Comparison of ENCODE assay signal across 9 mouse cellular contexts in the genomic region with DNA sequence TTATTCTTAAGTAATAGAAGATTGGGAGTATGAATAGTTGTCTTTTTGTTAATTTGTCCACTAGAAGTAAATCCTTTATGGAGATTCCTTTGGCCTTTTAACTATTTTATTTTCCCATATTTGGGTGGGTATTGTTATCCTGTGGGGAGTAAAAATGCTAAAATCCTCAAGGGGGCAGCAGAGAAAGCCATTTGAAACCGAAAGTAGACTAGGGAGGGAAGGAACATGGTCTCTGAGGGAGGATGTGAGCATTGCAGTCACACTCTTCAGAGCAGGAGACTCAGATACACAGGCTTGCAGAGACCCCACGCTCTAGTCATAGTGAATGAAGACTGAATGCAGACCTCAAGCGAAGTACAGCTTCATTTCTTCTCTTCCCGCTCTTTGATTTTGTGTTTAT. TPM values are rescaled to one million over a fixed set of nuclear protein-coding genes. Genes with fewer than 3 reads are reported as not detected.
DNase-seq lines count a peak whose midpoint lies in the region; TF ChIP-seq lines count a peak whose summit lies in the region.
"Had no signal": no experiment of that assay in that cellular context is flagged by ENCODE, and none has a peak within 500 bp of the region (broad histone marks: within the 10 kb centered on the region; RNA-seq: fewer than 3 reads in every experiment).

No protein-coding gene starts in this region.

- WGBS in bone marrow, adult 2 months = 55% methylated on average over 4 of the region's 4 CpGs
- WGBS in lung, adult 2 months = 52% methylated on average over 4 of the region's 4 CpGs

- H3K4me1 ChIP-seq in bone marrow, adult 2 months (ENCODE audit: control insufficient read depth, insufficient read depth, low read length) = no peaks in the 10 kb centered on the region; the same call in 1 of the 2 replicates
- H3K4me1 ChIP-seq in lung, adult 2 months (ENCODE audit: control insufficient read depth, insufficient read depth, low read length) = no peaks in the 10 kb centered on the region; the same call in 1 of the 2 replicates
- H3K4me1 ChIP-seq: hindbrain, embryonic 15.5 days had no signal

- TF ChIP-seq POLR2A in bone marrow, adult 2 months (IDR thresholded peaks at IDR 0.05; ENCODE audit: borderline replicate concordance, control insufficient read depth, low read depth, low read length) = no peak
- TF ChIP-seq POLR2A in lung, adult 2 months (IDR thresholded peaks at IDR 0.05; ENCODE audit: borderline replicate concordance, extremely low read depth, low read depth, low read length) = no peak

- no peak overlapping the region for H3K4me3 ChIP-seq in bone marrow, adult 2 months (replicated peaks; ENCODE audit: control insufficient read depth, low read depth, low read length)
- no peak overlapping the region for H3K4me3 ChIP-seq in lung, adult 2 months (replicated peaks; ENCODE audit: extremely low read depth, low read depth, low read length)
- H3K4me3 ChIP-seq: hindbrain, embryonic 15.5 days had no signal

- no peak overlapping the region for H3K27ac ChIP-seq in bone marrow, adult 2 months (ENCODE audit: control insufficient read depth, insufficient read depth, low read depth, low read length, poor library complexity)
- H3K27ac ChIP-seq: hindbrain, embryonic 15.5 days had no signal

- TF ChIP-seq CTCF in bone marrow, adult 2 months (IDR thresholded peaks at IDR 0.05; ENCODE audit: control insufficient read depth, insufficient read depth, low read length) = peak; percentile 30; the same call in 1 of the 2 replicates
- TF ChIP-seq CTCF in lung, adult 2 months (IDR thresholded peaks at IDR 0.05; ENCODE audit: insufficient read depth, low read length) = peak; percentile 14; the same call in 1 of the 2 replicates

- peak; percentile 5 to 9 for DNase-seq in urinary bladder, postnatal 36 days (ENCODE audit: low spot score in 2 of 2)
- DNase-seq in urinary bladder, postnatal 10 days (ENCODE audit: low spot score) = no peak
- peak; percentile 19 to 60 for DNase-seq in frontal cortex, postnatal 36 days (ENCODE audit: low spot score in 2 of 2)
- DNase-seq in kidney, postnatal 10 days = peak; percentile 51
- peak; percentile 9 for DNase-seq in lung, adult 2 months
- DNase-seq in retina, postnatal 7 days (ENCODE audit: low read depth, low spot score) = peak; percentile 38
- no peak for DNase-seq in urinary bladder, adult 18-20 months (ENCODE audit: low spot score in 2 of 2)

RNA-seq across cellular contexts. Expression of a gene that starts 19.3 kb away (rescaled TPM):
- 9.8 and 10.1 TPM in 2 replicates for polyA plus RNA-seq in bone marrow, adult 2 months (2011; ENCODE audit: insufficient read depth, insufficient read length, low replicate concordance, missing spikeins)
- 0.27 and 0.58 TPM in 2 replicates for polyA plus RNA-seq in lung, adult 2 months (2012; rRNA removed)

RNA-seq across cellular contexts. Expression of a gene that starts 19.4 kb away (rescaled TPM):
- polyA plus RNA-seq in bone marrow, adult 2 months (2011; ENCODE audit: insufficient read depth, insufficient read length, low replicate concordance, missing spikeins) = 26.3 and 30.0 TPM in 2 replicates
- 0.93 and 2.1 TPM in 2 replicates for polyA plus RNA-seq in lung, adult 2 months (2012; rRNA removed)

Comparison
In these comparisons a context has a peak if more than half of its experiments do, and no peak if none do; other contexts are left out.
1. DNase-seq: peak in urinary bladder, postnatal 36 days (2 of 2), frontal cortex, postnatal 36 days (2 of 2), kidney, postnatal 10 days (single experiment), lung, adult 2 months (single experiment) and retina, postnatal 7 days (single experiment); none in urinary bladder, postnatal 10 days (single experiment) and urinary bladder, adult 18-20 months (0 of 2).